Mouse (Mus musculus) lung, embryonic 14.5 days (tissue): ENCODE measurements at regions not wholly inside any gene's neighbourhood (a gene's known extent, or its start where the extent isn't known, plus 50 kb on each side); places are given as distances from the start of the nearest gene placed in this dataset.

Source experiments
- ATAC-seq: fragments of 200-750 bp; cut with Nextera tagmentation; 2 replicates; pipeline ENCODE4 v1.8.0; 2017; ENCODE audit warnings: mild to moderate bottlenecking, moderate TSS enrichment, moderate library complexity; ENCODE audit not compliant: insufficient read depth
- DNase-seq: peaks from one replicate; pipeline ENCODE4 v3.0.0-alpha.2; 2015
- H3K27ac ChIP-seq: fragments of 300-500 bp; sonication (generic); 2 replicates; pipeline ENCODE4 v1.5.1; 2014; ENCODE audit warnings: low read depth, mild to moderate bottlenecking, moderate library complexity
- H3K27me3 ChIP-seq: fragments of 300-500 bp; sonication (generic); 2 replicates; pipeline ENCODE4 v1.6.1; 2014; ENCODE audit warnings: low read length, control low read depth; ENCODE audit not compliant: insufficient read depth
- H3K36me3 ChIP-seq: fragments of 300-500 bp; sonication (generic); 2 replicates; pipeline ENCODE4 v1.6.1; 2014; ENCODE audit warnings: control low read depth; ENCODE audit not compliant: insufficient read depth
- H3K4me1 ChIP-seq: fragments of 300-500 bp; sonication (generic); 2 replicates; pipeline ENCODE4 v1.6.1; 2014; ENCODE audit warnings: antibody characterized with exemption, control low read depth; ENCODE audit not compliant: insufficient read depth
- H3K4me2 ChIP-seq: fragments of 300-500 bp; sonication (generic); 2 replicates; pipeline ENCODE4 v1.6.1; 2014; ENCODE audit warnings: mild to moderate bottlenecking
- H3K4me3 ChIP-seq: fragments of 300-500 bp; sonication (generic); 2 replicates; pipeline ENCODE4 v1.5.1; 2014; ENCODE audit warnings: low read depth, low read length
- H3K9ac ChIP-seq: fragments of 300-500 bp; sonication (generic); 2 replicates; pipeline ENCODE4 v1.6.1; 2014
- H3K9me3 ChIP-seq: fragments of 300-500 bp; sonication (generic); 2 replicates; pipeline ENCODE4 v1.6.1; 2016; ENCODE audit warnings: low read depth, low read length, control low read depth
- CTCF ChIP-seq: IDR thresholded peaks from 2 replicates; pipeline ENCODE4 v1.5.1; 2016; ENCODE audit warnings: antibody characterized with exemption, low read depth
- WGBS: fragments of 180-500 bp; shearing (Covaris S2); extraction: QIAGEN DNeasy Blood & Tissue Kit; methylation state at CpG from one replicate; pipeline ENCODE4 v1.1.7; 2014; 5-methylcytosine and 5-hydroxymethylcytosine counted together

DNA sequence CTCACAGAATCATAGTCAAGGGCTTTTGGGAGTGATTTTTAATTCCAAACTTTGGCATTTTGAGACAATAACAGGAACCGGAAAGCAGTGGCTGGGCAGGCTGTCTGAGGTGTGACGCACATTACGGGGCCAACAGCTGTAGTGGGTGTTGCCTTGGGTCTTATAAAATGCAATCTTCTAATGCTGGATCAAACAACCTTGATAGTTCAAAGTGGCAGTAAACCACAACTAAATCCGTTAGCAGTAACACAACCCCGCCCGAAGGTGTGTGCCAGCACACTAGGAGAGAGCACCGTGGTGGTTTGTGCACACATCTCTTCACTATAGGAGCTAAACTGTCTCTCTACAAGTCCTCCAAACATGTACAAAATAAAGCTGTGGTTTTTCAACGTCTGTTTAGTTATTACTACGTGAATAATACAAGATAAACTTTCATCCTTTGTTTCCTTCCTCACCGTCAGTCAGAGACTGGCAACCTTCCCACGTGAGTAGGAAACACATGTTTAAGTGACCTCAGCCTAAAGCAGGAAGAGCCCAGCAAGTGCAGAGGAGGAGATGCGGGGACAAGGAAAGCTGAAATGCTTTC is 72.0 kb upstream of the Dph5 start:
- H3K36me3 ChIP-seq = no peaks in the 10 kb centered on the region
- H3K4me2 ChIP-seq = peak overlapping the region; percentile 41; the same call in 1 of the 2 replicates
- ATAC-seq = peak; percentile 66
- no peak overlapping the region for H3K9ac ChIP-seq
- peak overlapping the region; percentile 86 for H3K27ac ChIP-seq
- no peaks in the 10 kb centered on the region for H3K9me3 ChIP-seq
- 0 out of 2 replicates have a peak, but pooled peaks cover 5% of the 10 kb centered on the region for H3K4me1 ChIP-seq
- no peak for TF ChIP-seq CTCF
- DNase-seq = peak; percentile 66
- H3K27me3 ChIP-seq = no peaks in the 10 kb centered on the region
- WGBS = 37% methylated on average over 12 of the region's 12 CpGs
- no peak overlapping the region for H3K4me3 ChIP-seq

DNA sequence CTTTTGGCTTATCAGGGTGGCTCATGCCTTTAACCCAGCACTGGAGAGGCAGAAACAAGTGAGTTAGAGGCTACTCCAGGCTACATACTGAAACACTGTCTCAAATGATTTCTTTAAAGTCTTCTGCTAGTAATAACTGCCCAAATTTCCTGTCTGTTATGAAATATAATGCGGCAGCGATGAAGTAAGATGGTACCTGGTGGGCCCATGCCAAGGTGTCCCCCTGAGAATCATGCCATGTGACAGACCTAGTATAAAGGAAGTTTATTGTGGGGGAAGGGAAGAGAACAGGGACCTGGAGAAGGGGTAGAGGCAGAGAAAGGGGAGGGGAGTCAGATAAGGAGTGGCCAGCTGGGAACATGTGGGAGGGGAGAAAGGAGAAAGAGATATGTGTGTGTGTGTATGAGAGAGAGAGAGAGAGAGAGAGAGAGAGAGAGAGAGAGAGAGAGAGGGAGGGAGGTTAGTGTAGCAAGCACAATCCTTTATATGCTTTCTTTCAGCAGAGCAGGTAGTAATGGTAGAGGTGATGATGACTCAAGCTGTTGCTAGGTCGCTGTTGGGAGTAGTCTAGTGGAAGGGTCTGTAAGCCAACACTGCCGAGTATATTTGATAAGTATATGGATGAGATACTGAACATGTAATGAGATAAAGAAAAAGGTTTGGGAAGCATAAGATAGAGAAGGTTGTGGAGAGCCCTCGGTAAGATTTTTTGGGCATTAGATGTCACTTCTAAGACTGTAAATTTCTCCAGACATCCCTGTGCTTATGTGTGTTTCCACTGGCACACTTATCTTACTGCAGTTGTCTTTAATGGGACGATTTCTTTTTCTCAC is 71.1 kb upstream of the Dph5 start:
- Histone ChIP-seq H3K36me3 (no peaks in the 10 kb centered on the region), H3K27ac (peak overlapping the region; percentile 86; the same call in 1 of the 2 replicates), H3K9me3 (no peaks in the 10 kb centered on the region), H3K4me3 (no peak overlapping the region), H3K27me3 (no peaks in the 10 kb centered on the region), H3K4me2 (no peak overlapping the region), H3K4me1 (0 out of 2 replicates have a peak, but pooled peaks cover 5% of the 10 kb centered on the region), H3K9ac (no peak overlapping the region)
- ATAC-seq (no peak), DNase-seq (no peak)
- TF ChIP-seq CTCF = no peak
- WGBS = 74% methylated on average over 6 of the region's 6 CpGs

DNA sequence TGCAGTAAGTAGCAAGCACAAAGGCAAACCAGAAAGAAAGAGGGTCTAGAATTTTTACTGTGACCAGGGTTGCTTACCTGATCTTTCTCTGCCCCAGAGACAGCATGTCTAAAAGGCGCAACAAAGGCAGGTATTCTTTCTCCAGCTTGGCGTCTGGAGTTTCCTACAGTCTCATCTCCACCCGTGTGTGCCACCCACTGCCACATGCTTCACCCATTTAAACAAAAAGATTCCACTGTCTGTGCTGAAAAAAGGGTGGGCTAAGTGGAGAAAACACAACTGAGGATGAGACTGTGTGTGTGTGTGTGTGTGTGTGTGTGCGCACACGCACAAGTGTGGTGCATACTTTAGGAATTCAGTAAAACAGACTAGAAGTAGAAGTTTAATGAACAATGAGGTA is 69.9 kb upstream of the Dph5 start:
- Histone ChIP-seq H3K4me2 (no peak overlapping the region), H3K27ac (no peak overlapping the region), H3K36me3 (no peaks in the 10 kb centered on the region), H3K4me3 (no peak overlapping the region), H3K4me1 (peaks cover 8% of the 10 kb centered on the region; the same call in 1 of the 2 replicates), H3K9ac (no peak overlapping the region), H3K27me3 (no peaks in the 10 kb centered on the region), H3K9me3 (no peaks in the 10 kb centered on the region)
- DNase-seq (no peak), ATAC-seq (no peak)
- WGBS = 93% methylated on average over 5 of the region's 5 CpGs
- TF ChIP-seq CTCF = no peak

DNA sequence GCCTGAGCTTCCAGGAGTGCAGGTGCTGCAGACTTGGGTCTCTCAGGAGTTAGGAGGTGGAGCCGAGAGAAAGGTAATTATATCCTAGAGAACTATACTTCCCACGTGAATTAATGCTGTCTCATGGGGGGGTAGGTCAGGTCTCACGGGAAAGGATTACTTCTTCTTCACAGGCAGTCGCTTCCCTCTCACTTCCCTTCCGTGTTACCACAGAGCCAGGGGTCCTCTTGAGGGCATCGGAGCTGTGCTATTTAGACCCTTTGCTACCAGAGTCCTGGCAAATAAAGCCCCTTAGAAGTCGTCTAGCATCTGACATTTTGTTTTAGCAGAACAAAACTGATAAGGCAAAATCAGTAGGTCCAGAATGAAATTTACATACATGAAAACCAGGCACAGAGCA is 68.9 kb upstream of the Dph5 start:
- no peak for TF ChIP-seq CTCF
- H3K4me1 ChIP-seq = peaks cover 8% of the 10 kb centered on the region; the same call in 1 of the 2 replicates
- H3K9ac ChIP-seq = no peak overlapping the region
- ATAC-seq (no peak), DNase-seq (no peak)
- H3K4me3 ChIP-seq = no peak overlapping the region
- no peaks in the 10 kb centered on the region for H3K36me3 ChIP-seq
- no peak overlapping the region for H3K4me2 ChIP-seq
- 48% methylated on average over 7 of the region's 7 CpGs for WGBS
- no peaks in the 10 kb centered on the region for H3K27me3 ChIP-seq
- no peaks in the 10 kb centered on the region for H3K9me3 ChIP-seq
- no peak overlapping the region for H3K27ac ChIP-seq

DNA sequence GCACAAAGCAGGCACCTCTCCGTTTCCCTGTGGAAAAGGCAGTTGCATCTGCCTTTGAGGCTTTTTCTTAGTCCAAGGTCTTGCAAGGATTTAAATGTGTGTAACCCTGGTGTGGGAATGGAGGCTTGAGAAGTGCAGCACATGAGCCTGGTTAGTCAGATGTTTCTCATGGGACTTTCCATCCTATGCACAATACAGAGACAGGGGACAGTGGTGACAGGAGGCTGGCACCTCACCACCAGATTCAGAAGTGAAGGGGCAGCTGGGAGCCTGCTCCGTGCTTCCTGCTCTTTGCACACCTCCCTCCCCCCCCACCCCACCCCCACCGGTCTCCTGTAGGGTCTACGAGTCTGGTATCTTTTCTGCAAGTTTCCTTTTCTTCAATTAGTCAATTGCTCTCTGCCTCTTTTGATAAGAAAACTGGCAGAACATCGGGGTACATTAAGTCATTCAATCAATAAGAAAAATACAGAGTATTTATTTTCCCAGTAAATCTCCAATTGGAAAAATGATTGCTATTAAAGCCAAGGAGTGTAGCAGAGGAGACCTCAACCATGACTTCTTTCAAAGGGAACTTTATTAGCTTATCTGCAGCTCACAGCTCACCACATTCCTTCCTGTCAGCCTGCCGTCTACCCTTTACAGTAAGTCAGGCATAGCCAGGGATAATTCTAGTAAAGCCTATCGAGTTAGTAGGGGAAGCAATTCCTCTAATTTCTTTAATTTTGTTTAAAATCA is 68.1 kb upstream of the Dph5 start:
- H3K9me3 ChIP-seq = no peaks in the 10 kb centered on the region
- no peaks in the 10 kb centered on the region for H3K27me3 ChIP-seq
- ATAC-seq = peak; percentile 27; the same call in 1 of the 2 replicates
- TF ChIP-seq CTCF = no peak
- no peak overlapping the region for H3K9ac ChIP-seq
- H3K4me3 ChIP-seq = no peak overlapping the region
- peak; percentile 16 for DNase-seq
- no peaks in the 10 kb centered on the region for H3K36me3 ChIP-seq
- no peak overlapping the region for H3K4me2 ChIP-seq
- peaks cover 8% of the 10 kb centered on the region; the same call in 1 of the 2 replicates for H3K4me1 ChIP-seq
- peak overlapping the region; percentile 20; the same call in 1 of the 2 replicates for H3K27ac ChIP-seq
- WGBS = 15% methylated on average over 7 of the region's 7 CpGs

DNA sequence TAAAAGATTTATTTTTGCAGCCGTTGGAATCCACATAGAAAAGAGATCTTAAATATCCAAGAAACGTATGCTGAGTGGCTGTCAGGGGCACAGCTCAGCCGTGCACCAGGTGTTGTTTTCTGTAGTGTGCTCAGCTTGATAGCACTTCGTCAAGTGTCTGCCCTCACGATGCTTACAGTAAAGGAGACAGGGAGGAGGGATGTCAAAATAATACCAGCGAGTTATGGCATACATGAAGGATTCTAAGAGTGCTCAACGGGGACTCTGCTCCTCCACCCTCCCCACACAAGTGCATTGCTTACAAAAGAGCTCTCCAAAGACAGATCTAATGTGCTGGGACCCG is 67.5 kb upstream of the Dph5 start:
- no peak overlapping the region for H3K4me2 ChIP-seq
- H3K4me3 ChIP-seq = no peak overlapping the region
- no peak for TF ChIP-seq CTCF
- H3K27me3 ChIP-seq = no peaks in the 10 kb centered on the region
- no peaks in the 10 kb centered on the region for H3K9me3 ChIP-seq
- no peaks in the 10 kb centered on the region for H3K36me3 ChIP-seq
- no peak overlapping the region for H3K9ac ChIP-seq
- ATAC-seq (no peak), DNase-seq (no peak)
- H3K4me1 ChIP-seq = peaks cover 8% of the 10 kb centered on the region; the same call in 1 of the 2 replicates
- 15% methylated on average over 8 of the region's 8 CpGs for WGBS
- no peak overlapping the region for H3K27ac ChIP-seq

DNA sequence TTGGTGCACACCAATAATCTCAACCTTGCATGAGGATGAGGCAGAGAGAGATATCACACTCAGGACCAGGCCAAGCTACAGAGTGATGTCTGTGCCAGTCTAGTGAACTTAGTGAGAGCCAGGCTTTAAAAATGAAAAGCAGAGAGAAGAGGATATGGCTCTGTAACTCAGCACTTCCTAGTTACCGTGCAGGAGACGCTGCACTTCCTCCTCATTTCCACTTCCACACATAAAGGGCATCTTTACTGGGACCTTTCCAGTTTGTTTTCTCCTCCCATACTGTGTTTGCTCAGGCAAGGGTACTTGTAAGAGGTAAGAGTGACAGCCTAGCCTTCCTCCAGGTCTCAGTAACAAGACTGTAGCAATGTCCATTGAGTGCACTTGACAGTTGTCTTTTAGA is 66.0 kb upstream of the Dph5 start:
- Histone ChIP-seq H3K27ac (no peak overlapping the region), H3K4me2 (no peak overlapping the region), H3K4me1 (peaks cover 3% of the 10 kb centered on the region; the same call in 1 of the 2 replicates), H3K36me3 (no peaks in the 10 kb centered on the region), H3K4me3 (no peak overlapping the region), H3K9ac (no peak overlapping the region), H3K9me3 (no peaks in the 10 kb centered on the region), H3K27me3 (no peaks in the 10 kb centered on the region)
- 57% methylated on average over 2 of the region's 2 CpGs for WGBS
- DNase-seq (no peak), ATAC-seq (no peak)
- no peak for TF ChIP-seq CTCF
